Mouse (Mus musculus) adipose tissue, adult 10 weeks (tissue): ENCODE results near the gene Zfp280d. TPM values are rescaled to one million over a fixed set of nuclear protein-coding genes. Genes with fewer than 3 reads are reported as not detected.

Experiments
- polyA plus RNA-seq: library from polyadenylated mRNA; stranded (reverse); fragments of 350-450 nt; fragmentation: Illumina TruSeq; extraction: RNeasy Lipid Tissue Mini Kit (QIAGEN cat#74804); gene quantifications from one replicate; pipeline ENCODE4 v1.2.3, GENCODE M21; 2014; ENCODE audit warnings: low read depth, low replicate concordance

Zfp280d gene
- 26.6 TPM for polyA plus RNA-seq

GRCm38 (mm10) chr9:72274677-72275076 is at the start of gene Zfp280d:
TSS of gene Zfp280d (plus strand) at chr9:72274860.

Other genes starting within 250 kb of the Zfp280d start
- gene Tcf12, start 163.0 kb upstream of the Zfp280d start, polyA plus RNA-seq = 39.8 TPM
- 8.7 TPM for gene Mns1, start 163.2 kb downstream of the Zfp280d start, polyA plus RNA-seq
- gene Tex9, start 217.4 kb downstream of the Zfp280d start, polyA plus RNA-seq = 9.1 TPM